Mouse (Mus musculus) midbrain, embryonic 10.5 days (tissue): ENCODE measurements around the gene Tlr6. TPM values are rescaled to one million over a fixed set of nuclear protein-coding genes. Genes with fewer than 3 reads are reported as not detected.
A peak's percentile ranks its signal among the peaks of the same experiment; 100 is the strongest.

Source experiments
- DNase-seq: peaks from one replicate; pipeline ENCODE4 v3.0.0-alpha.2; 2017; ENCODE audit warnings: low spot score
- H3K27ac ChIP-seq: fragments of 300-500 bp; sonication (generic); replicated peaks from 2 replicates; pipeline ENCODE4 v1.5.1; 2016; ENCODE audit warnings: mild to moderate bottlenecking
- H3K27me3 ChIP-seq: fragments of 300-500 bp; sonication (generic); 2 replicates; pipeline ENCODE4 v1.6.1; 2016; ENCODE audit warnings: low read depth, mild to moderate bottlenecking; ENCODE audit not compliant: poor library complexity, severe bottlenecking
- H3K36me3 ChIP-seq: fragments of 300-500 bp; sonication (generic); 2 replicates; pipeline ENCODE4 v1.6.1; 2016; ENCODE audit warnings: mild to moderate bottlenecking, moderate library complexity
- H3K4me1 ChIP-seq: fragments of 300-500 bp; sonication (generic); 2 replicates; pipeline ENCODE4 v1.6.1; 2016
- H3K4me3 ChIP-seq: fragments of 300-500 bp; sonication (generic); 2 replicates; pipeline ENCODE4 v1.5.1; 2016; ENCODE audit warnings: mild to moderate bottlenecking, moderate library complexity
- H3K9me3 ChIP-seq: fragments of 300-500 bp; sonication (generic); replicated peaks from 2 replicates; pipeline ENCODE4 v1.6.1; 2016; ENCODE audit warnings: mild to moderate bottlenecking
- WGBS: fragments of 180-500 bp; shearing (Covaris S2); methylation state at CpG from one replicate; pipeline ENCODE4 v1.1.7; 2016; 5-methylcytosine and 5-hydroxymethylcytosine counted together
- polyA plus RNA-seq: library from polyadenylated mRNA; unstranded; fragments of >200 nt; fragmentation: Nextera tagmentation; extraction: Ambion mirVana; gene quantifications from 2 replicates; pipeline ENCODE4 v1.2.1, GENCODE M21; 2016

Gene Tlr6
- polyA plus RNA-seq = 0.21 and 0.39 TPM in 2 replicates

DNA sequence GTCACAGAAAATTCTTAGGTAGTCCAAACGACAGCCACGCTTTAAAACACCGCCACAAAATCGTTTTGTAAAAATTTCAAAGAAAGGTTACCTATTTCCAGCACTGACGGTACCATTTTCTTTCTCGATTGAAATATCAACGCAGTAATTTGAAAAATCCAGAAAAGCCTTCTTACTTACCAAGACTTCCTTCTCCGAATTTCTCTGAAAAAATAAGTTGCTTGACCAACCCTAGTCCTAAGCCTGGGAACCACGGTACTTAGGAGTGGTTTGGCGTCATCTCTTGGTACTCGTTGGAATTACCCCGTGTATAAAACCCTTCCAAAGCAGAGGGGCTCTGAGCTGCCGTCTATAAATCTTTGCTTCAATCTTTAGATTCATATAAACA is at the start of gene Tlr6:
Gene Tlr6 (minus strand): TSS at position 255 of the 388 bp plus-strand sequence.
- Histone ChIP-seq H3K9me3 (no peaks in the 10 kb centered on the region), H3K27ac (no peak within 1 kb of the TSS), H3K4me1 (no peaks in the 10 kb centered on the region), H3K4me3 (no peak within 1 kb of the TSS), H3K27me3 (no peaks in the 10 kb centered on the region), H3K36me3 (no peaks in the 10 kb centered on the region)
- WGBS = 83% methylated on average over 13 of the region's 13 CpGs
- no peak for DNase-seq

GRCm38 (mm10) chr5:65006011-65006491 is 46.2 kb upstream of the Tlr6 start:
- no peaks in the 10 kb centered on the region for H3K9me3 ChIP-seq
- no peak overlapping the region for H3K4me3 ChIP-seq
- no peak for DNase-seq
- H3K27ac ChIP-seq = no peak overlapping the region
- peaks cover 8% of the 10 kb centered on the region; the same call in 1 of the 2 replicates for H3K36me3 ChIP-seq
- H3K27me3 ChIP-seq = no peaks in the 10 kb centered on the region
- peaks cover 14% of the 10 kb centered on the region for H3K4me1 ChIP-seq
- 47% methylated on average over 4 of the region's 4 CpGs for WGBS

DNA sequence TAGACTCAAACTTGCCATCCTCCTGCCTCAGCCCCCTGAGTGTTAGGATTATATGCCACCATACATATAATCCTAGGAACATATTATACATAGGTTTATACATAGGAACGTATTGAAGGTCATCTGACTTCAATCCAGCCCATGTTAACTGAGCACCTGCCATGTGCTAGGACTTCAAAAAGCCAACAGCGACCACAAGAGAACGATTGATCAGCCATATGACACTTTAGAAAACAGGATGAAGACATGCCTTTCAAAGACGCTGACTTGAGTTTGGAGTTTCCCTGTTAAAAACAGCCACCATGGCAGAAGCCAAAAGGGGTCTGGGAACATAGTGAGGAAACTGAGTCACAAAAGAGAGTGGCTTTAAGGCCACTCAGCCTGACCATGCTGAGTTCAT is 45.4 kb upstream of the Tlr6 start:
- peaks cover 14% of the 10 kb centered on the region for H3K4me1 ChIP-seq
- WGBS = 95% methylated on average over 4 of the region's 4 CpGs
- H3K9me3 ChIP-seq = no peaks in the 10 kb centered on the region
- H3K4me3 ChIP-seq = no peak overlapping the region
- DNase-seq = no peak
- no peak overlapping the region for H3K27ac ChIP-seq
- no peaks in the 10 kb centered on the region for H3K27me3 ChIP-seq
- peaks cover 5% of the 10 kb centered on the region; the same call in 1 of the 2 replicates for H3K36me3 ChIP-seq

DNA sequence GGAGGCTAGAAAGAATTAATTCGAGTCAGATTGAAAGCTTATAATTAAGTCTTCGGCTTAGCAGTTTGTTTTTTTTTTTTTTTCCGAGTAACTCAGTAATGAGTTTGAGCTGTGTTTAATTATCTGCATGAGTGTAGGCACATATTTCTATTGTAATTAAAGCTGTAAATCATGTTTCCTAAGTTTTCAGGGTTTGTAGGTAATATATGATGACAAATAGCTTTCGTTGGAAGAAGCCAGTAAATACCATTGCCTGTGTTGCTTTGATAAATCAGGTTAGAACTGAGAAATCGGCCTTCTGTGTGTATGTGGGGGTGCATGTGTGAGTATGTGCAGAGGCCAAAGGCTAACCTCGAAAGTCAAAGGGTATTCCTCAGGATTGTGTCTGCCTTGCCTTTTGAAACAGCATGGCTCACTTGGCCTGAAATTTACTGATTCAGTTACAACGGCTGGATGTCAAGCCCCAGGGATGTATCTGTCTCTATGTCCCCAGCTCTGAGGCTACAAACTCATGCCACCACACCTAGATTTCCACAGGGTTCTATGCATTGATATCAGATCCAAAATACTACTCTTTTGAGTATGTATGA is 44.1 kb upstream of the Tlr6 start:
- no peaks in the 10 kb centered on the region for H3K36me3 ChIP-seq
- peaks cover 14% of the 10 kb centered on the region for H3K4me1 ChIP-seq
- no peaks in the 10 kb centered on the region for H3K27me3 ChIP-seq
- 65% methylated on average over 7 of the region's 7 CpGs for WGBS
- no peaks in the 10 kb centered on the region for H3K9me3 ChIP-seq
- H3K4me3 ChIP-seq = no peak overlapping the region
- no peak overlapping the region for H3K27ac ChIP-seq
- DNase-seq = no peak

DNA sequence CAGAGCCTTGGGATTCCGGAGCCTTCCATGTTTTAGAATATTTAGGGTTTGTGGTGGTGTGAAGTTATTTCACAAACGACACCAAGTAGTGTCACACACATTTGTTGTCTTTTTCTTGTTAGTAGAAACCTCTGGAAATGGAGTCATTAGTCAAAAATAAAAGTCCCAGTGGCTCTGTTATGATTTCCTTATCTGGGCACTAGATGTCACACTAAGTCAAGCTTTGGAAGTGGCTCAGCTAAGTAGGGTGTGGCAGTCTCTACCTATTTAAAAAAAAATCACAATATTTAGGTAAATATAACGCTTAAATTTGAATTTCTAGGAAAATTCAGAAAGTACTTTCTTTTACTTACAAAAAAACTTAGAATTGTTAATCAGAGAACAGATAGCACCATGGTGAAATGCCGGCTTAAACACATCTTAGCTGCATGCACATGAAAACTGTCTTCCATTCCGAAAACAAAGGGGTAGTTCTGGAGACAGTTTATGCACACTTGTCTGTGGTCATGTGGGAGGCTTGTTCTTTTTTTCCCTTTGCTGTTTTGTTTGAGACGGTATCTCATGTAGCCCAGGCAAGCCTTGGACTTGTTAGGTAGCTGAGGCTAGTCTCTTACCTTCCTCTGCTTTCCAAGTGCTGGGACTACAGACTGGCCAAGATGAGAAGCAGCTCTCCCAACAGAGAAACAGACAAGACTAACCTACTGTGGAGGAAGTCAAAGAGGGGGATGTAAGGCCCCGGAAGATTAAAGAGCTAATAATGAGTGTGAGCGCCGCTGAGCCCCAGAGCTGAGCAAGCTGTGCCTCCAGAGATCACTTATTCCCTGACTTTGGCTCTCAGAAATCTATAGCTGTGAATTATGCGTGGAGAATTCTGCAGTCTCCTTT is 43.3 kb upstream of the Tlr6 start:
- no peak overlapping the region for H3K4me3 ChIP-seq
- 63% methylated on average over 10 of the region's 10 CpGs for WGBS
- no peaks in the 10 kb centered on the region for H3K36me3 ChIP-seq
- H3K4me1 ChIP-seq = peaks cover 14% of the 10 kb centered on the region
- H3K9me3 ChIP-seq = no peaks in the 10 kb centered on the region
- 0 out of 2 replicates have a peak overlapping the region, but pooled peaks have one; percentile 9 for H3K27ac ChIP-seq
- no peak for DNase-seq
- no peaks in the 10 kb centered on the region for H3K27me3 ChIP-seq

GRCm38 (mm10) chr5:64995408-64995807 is 35.5 kb upstream of the Tlr6 start:
- no peak overlapping the region for H3K4me3 ChIP-seq
- no peaks in the 10 kb centered on the region for H3K36me3 ChIP-seq
- DNase-seq = no peak
- H3K9me3 ChIP-seq = no peaks in the 10 kb centered on the region
- no peaks in the 10 kb centered on the region for H3K4me1 ChIP-seq
- H3K27me3 ChIP-seq = no peaks in the 10 kb centered on the region
- H3K27ac ChIP-seq = no peak overlapping the region
- 94% methylated on average over 2 of the region's 2 CpGs for WGBS

GRCm38 (mm10) chr5:64992540-64992939 is 32.6 kb upstream of the Tlr6 start:
- no peaks in the 10 kb centered on the region for H3K4me1 ChIP-seq
- no peaks in the 10 kb centered on the region for H3K27me3 ChIP-seq
- no peak overlapping the region for H3K4me3 ChIP-seq
- DNase-seq = no peak
- WGBS = 76% methylated on average over 8 of the region's 8 CpGs
- no peaks in the 10 kb centered on the region for H3K36me3 ChIP-seq
- H3K27ac ChIP-seq = no peak overlapping the region
- no peaks in the 10 kb centered on the region for H3K9me3 ChIP-seq

GRCm38 (mm10) chr5:64989940-64990339 is 30.0 kb upstream of the Tlr6 start:
- Histone ChIP-seq H3K4me3 (no peak overlapping the region), H3K27me3 (no peaks in the 10 kb centered on the region), H3K27ac (no peak overlapping the region), H3K4me1 (no peaks in the 10 kb centered on the region), H3K36me3 (no peaks in the 10 kb centered on the region), H3K9me3 (no peaks in the 10 kb centered on the region)
- DNase-seq = no peak
- 93% methylated on average over 1 of the region's 1 CpGs for WGBS

DNA sequence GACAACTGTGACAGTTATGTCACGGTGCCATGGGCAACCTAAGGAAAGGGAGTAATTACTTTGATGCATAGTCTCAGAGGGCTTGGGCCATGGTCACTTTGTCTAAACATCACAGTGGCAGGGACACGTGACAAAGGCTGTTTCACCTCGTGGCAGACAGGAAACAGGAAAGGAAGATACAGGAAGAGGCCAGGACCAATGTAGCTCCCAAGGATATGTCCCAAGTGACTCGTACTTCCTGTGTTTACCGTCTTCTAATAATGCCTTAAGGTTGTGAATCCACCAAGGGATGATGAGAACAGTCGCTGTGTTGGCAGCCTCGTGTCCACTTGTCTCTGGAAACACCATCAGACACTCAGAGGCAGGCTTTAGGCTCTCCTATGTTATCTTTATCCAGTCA is 26.1 kb upstream of the Tlr6 start:
- H3K4me1 ChIP-seq = no peaks in the 10 kb centered on the region
- 86% methylated on average over 7 of the region's 7 CpGs for WGBS
- H3K36me3 ChIP-seq = no peaks in the 10 kb centered on the region
- H3K9me3 ChIP-seq = no peaks in the 10 kb centered on the region
- H3K27ac ChIP-seq = no peak overlapping the region
- no peaks in the 10 kb centered on the region for H3K27me3 ChIP-seq
- no peak for DNase-seq
- H3K4me3 ChIP-seq = no peak overlapping the region

DNA sequence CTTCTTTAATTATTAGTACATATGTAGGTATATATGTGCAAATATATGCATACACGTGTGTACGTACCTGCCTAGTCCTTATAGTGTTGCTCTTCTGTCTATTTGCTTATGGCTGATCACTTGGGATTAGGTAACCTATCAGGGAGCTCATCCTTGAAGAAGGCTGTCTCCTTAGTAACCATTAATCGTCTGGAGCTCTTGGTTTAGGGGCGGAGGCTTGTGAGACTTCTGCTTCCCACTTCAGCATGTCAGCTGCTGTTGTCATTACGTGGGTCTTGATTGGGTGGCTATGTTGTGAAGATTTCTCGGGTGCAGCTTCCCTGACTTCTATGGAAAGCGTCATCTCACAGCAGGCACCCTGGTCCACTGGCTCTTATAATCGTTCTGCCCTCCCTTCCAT is 17.2 kb upstream of the Tlr6 start:
- H3K4me1 ChIP-seq = no peaks in the 10 kb centered on the region
- WGBS = 77% methylated on average over 8 of the region's 8 CpGs
- H3K36me3 ChIP-seq = no peaks in the 10 kb centered on the region
- no peak for DNase-seq
- H3K27me3 ChIP-seq = no peaks in the 10 kb centered on the region
- H3K9me3 ChIP-seq = no peaks in the 10 kb centered on the region
- no peak overlapping the region for H3K27ac ChIP-seq
- H3K4me3 ChIP-seq = no peak overlapping the region

GRCm38 (mm10) chr5:64975121-64975520 is 15.2 kb upstream of the Tlr6 start:
- H3K27ac ChIP-seq = no peak overlapping the region
- no peaks in the 10 kb centered on the region for H3K36me3 ChIP-seq
- H3K4me3 ChIP-seq = no peak overlapping the region
- 79% methylated on average over 5 of the region's 5 CpGs for WGBS
- peaks cover 16% of the 10 kb centered on the region for H3K27me3 ChIP-seq
- DNase-seq = no peak
- H3K4me1 ChIP-seq = peaks cover 17% of the 10 kb centered on the region
- no peaks in the 10 kb centered on the region for H3K9me3 ChIP-seq

GRCm38 (mm10) chr5:64969861-64970771 is 10.2 kb upstream of the Tlr6 start, which contains the start of gene Fam114a1:
Fam114a1 (plus strand) TSS chr5:64970071.
- peak; percentile 69 for DNase-seq
- Histone ChIP-seq H3K27ac (peak within 1 kb of the TSS; percentile 85), H3K27me3 (peaks cover 21% of the 10 kb centered on the region), H3K9me3 (no peaks in the 10 kb centered on the region), H3K4me3 (peak within 1 kb of the TSS; percentile 77), H3K4me1 (peaks cover 39% of the 10 kb centered on the region), H3K36me3 (no peaks in the 10 kb centered on the region)
- whole genome bisulfite sequencing = under 1% methylated on average over 67 of the region's 68 CpGs
